Mouse (Mus musculus): ENCODE results near the gene Ppat.
"Not testable (repeated sequence)": the region's sequence is repeated elsewhere in the genome, so short reads cannot be mapped to it uniquely, and the experiment has no call there.

Ppat gene

DNA sequence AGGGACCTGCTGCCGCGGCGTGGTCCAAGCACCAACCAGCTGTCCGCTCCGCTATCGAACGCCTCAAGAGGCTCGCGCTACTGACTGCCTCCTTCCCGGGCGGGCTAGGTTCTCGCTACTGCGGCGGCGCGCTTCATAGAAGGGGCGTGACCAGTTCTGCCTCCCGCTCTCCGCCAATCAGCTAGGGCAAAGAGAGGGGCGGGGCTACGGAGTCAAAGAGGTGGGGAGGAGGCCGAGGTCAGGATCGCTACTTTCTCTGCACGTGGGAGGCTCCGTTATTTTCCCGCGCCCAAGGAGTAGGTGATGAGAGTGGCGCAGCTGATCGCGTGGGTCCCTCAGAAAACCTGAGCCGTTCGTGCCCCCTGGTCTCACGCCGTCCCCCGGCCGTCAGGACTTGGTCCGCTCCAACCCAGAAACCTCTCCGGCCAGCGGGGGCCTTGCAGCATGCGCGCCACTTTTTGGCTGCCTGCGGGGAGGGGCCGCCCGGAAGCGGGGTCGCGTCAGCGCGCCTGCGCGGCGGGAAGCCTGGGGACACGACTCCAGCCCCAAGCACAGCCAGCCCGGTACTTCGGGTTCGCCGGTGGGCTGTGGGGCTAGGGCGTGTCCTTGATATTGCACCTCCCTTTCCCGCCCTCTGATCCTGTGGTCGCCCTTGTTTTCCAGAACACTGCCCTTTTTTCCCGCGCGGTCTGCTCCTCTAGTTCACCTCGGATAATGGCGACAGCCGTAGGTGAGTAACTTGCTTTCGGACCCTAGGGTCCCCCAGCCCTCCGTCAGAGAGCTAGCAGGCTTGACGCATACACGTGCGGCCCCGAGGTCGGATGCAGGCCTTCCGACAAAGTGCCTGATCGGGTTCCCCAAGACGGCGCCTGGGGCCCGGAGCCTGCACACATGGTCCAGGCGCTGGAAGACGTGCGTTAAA, at the start of gene Ppat, which contains the start of gene Paics:
Gene Ppat, minus strand, starts transcription at position 473 of the 922 bp plus-strand sequence.
Gene Paics, plus strand, starts transcription at position 202 of the 922 bp plus-strand sequence.
- peak; percentile 100 for DNase-seq

DNA sequence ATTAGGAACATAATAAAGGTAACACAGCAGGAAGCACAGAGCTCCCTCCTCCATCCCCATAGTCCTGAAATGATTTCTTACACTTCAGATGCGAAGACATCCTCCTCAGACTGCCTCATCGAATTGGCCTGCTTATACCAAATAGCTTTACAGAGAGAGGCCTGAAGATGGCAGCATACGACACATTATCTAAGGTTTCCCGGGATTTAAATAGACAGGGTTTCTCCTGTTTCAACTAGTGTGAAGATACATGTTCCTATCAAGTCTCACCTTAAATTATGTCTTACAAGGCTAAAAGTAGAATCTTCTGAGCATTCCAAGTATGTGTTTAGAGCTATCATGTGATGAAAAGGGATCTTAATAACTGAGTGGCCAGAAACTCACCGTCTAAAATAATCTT, 47.0 kb upstream of the Ppat start:
- no peak for DNase-seq

DNA sequence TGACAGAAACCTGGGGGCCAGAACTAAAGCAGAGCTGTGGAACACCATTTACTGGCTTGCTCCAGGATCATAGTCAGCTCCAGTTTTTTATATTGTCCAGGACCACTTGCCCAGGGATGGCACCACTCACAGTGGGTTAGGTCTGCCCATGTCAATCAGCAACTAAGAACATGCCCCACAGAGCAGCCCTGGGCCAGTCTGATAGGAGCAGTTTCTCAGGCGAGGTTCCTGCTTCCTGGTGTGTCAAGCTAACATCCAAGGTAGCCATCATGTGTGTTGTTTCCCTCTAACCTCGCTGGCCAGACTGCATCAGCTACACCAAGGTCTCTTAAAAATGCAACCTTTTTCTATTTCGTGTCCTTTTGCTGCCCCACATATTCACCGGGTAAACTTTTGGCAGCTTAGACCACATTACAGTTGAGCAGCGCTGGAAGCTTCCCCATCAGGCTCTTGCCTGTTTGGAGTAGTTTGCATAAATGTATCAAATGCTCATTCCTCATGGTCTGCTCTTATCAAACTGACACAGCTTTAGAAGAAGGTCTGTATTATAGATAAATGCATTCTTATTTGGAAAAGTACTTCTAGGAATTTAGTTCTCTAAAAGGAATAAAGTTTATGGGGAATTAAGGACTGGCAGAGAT, 41.9 kb upstream of the Ppat start:
- no peak for DNase-seq

DNA sequence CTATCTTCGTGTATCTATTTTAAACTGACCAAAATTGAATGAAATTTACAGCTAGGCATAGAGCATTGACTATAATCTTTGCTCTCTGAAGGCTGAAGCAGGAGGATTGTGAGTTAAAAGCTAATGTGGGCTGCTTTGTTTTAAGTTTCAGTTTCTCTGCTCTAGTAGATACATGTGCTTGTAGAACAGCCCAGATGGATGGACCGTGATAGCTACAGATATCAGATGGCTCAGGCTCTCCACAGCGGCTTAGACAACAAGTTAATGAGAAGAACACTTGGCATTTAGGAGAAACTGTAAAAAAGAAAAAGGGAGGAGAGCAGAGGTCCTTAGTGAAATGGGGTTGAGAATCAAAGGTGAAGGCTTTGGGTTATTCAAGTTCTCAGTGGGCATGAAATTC, 39.4 kb upstream of the Ppat start:
- DNase-seq, result no peak

DNA sequence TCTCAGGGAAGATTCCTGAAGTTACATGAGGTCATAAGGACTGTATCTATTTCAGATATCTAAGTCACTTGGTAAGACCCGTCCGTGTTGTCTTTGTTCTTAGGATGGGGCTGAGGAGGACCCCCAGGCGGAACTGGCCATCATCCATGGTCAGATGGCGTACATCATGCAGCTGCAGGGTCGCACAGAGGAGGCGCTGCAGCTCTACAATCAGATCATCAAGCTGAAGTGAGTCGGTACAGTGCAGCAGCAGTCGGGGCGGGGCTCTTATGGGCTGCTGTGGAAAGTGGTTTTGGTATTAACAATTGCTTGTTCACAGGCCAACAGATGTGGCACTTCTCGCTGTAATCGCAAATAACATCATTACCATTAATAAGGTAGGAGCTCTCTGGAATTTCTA, 32.6 kb upstream of the Ppat start:
- DNase-seq, result no peak

DNA sequence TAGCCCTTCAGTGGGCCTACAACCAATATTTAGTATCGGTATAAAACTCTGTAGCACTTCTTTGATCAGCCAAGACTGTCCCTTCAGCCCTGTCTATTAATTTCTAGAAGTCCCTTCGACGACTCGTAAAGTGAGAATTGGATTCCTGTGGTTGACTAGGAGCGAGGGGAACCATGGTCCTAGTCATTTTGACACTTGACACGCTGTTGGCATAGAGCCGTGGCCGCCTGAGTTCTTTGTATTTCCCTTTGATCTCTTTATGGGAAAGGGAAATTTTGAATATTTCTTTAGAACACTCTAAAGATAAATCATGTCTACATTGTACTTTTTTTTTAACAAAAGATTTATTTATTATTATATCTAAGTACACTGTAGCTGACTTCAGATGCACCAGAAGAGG, 24.4 kb upstream of the Ppat start:
- DNase-seq, result no peak

DNA sequence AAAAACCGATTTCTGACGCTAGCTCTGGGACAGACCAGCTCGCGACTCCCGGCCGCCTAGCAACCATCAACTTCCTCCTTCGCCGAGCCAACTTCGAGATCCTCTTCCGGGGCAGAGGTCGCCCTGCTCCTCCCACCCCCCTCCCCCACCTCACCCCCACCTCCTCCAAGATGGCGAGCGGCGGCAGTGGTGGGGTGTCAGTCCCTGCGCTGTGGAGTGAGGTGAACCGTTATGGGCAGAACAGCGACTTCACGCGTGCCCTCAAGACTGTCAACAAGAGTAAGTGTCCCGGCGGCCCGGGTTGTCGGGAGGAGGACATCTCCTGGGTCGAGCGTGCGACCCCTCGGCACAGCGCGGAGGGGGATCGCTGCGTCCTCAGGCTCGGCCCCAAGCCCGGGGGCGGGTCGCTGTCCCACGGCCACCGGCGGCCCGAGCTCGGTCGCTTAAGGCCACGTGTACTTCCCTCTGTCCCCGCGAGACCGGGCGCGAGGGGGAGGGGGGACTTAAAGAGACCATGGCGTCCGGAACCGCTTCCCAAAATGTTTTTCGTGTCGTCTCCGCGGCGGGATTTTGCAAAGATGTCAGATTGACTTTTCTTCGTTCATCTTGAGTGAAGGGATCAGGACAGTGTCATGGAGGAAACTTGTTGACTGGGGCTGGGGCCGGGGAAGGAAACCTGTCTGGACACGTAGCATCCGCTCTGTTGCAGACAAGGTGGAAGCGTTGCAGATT, 23.3 kb upstream of the Ppat start, which contains the start of gene Srp72:
Gene Srp72, plus strand, starts transcription at position 130 of the 732 bp plus-strand sequence.
- DNase-seq, result peak; percentile 91

DNA sequence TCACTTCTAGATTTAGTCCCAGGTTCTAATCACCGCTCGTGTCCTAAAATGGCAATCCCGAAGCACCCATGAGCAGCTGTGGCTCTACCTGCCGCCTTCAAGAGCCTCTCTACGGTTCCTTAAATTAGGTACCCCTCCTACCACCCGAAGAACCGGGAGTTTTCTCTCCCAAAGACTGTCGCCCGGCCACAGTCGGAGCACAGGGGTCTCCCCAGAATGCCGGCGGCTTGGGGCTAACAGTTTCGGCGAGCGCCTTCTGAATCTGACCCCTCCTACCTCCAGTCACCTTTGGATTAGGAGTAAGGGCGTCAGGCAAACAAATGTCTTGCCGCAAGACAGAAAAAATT, 22.8 kb upstream of the Ppat start:
- no peak for DNase-seq

DNA sequence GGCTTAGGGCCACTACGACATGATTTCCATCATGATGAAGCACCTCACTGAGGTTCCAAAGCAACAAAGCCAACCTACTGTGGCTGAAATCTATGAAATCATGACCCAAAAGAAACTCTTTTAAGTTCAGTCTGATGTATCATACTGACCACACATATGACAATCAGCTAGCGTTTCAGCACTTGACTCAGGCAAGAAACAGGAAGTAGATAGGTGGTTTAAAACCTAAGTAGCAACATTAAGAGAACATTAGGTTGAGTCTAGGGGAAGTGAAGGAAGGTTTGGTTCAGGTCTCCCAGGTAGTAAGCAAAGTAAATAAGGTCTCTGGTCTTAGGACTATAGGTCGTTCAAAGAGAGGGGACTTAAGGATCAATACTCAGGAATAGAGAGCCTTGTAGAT, 22.1 kb upstream of the Ppat start:
- DNase-seq, result no peak

DNA sequence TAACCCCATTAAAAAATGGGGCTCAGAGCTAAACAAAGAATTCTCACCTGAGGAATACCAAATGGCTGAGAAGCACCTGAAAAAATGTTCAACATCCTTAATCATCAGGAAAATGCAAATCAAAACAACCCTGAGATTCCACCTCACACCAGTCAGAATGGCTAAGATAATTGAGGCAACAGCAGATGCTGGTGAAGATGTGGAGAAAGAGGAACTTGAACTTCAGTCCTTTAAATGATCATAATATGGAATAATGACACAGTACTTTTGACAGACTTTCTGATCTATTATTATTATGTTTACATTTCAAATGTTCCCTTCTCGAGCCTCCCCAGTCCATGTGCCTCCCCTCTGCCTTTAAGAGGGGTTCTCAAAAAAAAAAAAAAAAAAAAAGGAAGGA, 19.7 kb upstream of the Ppat start:
- DNase-seq, result not testable (repeated sequence)

DNA sequence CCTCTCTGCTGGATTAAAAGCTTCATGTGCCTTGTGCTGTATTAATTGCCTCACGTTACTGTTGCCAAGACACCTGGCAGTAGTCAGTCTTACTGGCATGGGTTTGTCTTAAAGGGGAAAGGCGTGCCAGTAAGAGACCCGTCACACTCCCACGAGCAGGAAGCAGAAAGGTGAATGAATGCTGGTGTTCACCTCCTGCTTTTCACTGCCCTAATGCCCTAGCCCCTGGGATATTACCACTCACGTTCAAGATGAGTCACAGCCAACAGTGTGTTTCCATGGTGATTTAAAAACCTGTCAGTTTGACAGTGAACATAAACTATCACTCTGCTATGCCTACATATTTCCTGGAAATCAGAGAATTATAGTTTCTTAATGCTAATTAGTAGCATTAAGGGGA, 17.9 kb upstream of the Ppat start:
- no peak for DNase-seq

DNA sequence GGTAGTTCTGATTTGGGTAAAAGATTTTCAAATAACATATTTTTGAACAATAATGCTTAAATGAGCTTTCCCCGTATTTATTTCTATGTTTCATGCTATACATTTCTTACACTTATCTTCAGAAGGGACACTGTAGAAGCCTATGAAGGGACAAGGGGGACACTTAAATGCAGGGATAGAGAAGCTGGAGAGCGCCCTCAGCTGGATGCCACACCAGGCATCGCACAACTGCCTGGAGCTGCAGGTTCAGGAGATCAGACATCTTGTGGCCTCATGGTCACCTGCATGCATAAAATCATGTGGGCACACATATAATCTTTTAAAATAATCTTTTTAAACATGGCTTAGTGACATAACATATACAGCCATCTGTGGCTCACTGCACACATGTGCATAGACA, 13.3 kb upstream of the Ppat start:
- no peak for DNase-seq

DNA sequence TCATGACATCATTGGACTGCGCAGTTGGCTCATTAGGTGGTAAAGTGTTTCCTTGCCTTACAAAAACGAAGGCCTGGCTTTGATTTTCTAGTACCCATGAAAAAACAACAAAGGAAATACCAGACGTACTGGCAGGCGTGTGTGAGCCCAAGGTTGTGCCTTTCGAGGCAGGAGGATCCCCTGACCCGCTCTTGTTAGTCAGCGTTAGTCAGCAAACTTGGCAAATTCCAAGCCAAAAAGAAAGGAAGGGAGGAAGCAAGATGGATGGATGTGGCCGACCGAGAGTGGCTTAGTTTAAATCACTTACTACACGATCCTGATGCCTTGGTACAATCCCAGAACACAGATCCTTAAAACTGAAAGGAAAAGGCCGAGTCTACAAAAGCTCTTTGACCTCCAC, 11.2 kb upstream of the Ppat start:
- no peak for DNase-seq

DNA sequence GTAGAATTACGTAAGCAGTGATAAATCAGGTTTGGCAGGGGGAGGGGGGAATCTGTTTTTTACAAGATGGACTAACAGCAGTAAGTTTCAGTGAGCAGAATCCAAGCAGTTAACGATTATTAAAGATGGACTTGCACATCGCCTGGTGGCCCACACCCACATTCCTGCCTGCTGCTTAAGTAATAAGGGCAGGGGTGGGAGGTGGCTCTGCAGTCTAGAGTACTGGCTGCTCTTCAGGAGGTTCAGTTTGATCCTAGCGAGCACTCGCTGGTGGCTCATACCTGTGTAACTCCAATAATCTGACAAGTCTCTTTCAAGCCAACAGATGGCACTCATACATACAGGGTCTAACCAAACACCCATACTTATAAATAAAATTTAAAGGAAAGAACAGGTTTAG, 8.2 kb upstream of the Ppat start:
- no peak for DNase-seq

DNA sequence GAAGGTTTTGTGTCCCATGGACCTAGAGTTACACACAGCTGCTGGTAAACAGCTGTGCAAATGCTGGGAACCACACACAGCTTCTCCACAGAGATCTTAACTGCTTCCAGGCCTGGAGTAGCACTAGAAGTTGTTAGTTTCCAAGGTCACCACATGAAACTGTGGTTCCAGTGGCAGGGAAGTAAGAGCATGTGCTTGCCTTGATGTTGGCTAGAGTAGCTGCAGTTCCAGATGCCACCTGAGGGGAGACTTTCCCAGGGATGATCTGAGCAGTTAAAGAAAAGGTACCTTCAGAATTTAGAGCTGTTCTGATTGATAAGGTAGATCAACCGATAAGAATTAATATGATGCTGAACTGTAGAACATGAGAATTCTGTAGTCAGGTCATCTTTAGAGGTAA, 6.6 kb upstream of the Ppat start:
- DNase-seq, result no peak

DNA sequence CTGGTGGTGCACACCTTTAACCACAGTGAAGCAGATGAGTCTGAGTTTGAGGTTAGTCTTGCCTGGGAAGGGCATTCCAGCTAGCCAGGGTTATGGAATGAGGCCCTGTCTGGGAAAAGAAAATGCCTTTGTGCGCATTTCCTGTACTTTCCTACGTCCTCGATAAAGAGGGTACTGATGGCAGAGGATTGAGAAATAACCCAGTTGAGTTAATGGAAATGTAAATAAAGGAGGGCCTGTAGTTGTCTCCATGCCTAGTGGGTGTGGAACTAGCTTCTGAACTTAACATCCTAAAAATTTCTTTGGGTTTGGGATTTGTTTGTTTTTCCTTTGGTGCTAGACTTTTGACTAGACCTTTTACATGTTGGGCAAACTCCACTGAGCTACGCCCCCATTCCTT, 4.1 kb upstream of the Ppat start:
- no peak for DNase-seq

DNA sequence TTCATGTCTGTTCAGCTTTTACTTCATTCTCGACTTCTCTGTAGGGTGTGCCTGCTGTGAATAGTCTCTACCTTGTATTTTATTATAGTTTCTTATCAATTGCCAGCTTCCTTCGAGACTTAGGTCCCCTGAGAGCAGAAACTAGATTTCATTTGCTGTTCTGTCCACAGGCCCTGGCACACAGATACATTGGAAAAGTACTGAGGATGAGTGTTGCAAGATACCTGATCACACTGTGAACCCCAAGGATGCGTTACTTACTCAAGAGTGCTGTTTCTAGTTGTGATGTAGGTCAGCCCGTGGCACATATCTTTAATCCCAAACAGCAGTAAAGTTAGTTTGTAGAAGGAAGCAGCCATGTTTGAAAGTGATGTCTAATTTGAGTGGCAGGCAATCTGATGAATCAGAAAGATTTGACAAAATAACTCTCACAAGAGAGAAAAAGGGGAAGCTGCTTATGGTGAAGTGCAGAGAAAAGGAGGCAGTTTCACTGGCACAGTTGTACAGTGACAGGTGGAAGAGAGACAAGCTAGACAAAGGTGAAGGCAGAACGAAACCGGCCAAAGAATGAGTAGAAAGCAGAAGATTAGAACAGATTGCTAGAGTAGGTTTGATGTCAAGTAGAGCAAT, 3.0 kb upstream of the Ppat start:
- DNase-seq, result no peak

DNA sequence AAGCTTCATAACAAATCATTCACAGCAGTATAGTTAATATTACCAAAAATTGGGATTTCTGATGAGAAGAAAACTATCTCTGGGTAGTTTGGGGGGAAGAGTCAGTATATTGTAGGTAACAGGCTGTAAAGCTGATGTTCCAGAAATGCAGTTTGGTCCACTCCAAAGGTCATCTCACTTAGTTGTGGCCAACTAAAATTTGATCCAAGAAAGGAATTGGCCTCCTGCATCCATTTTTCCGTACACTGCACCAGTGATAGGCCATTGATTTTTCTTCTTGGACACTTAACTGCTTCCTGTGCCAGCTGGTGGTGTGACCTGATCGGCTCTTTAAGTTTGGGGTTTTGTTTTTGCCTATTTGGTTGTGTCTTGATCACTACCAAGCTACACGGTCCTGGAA, 2.4 kb upstream of the Ppat start:
- DNase-seq, result no peak

DNA sequence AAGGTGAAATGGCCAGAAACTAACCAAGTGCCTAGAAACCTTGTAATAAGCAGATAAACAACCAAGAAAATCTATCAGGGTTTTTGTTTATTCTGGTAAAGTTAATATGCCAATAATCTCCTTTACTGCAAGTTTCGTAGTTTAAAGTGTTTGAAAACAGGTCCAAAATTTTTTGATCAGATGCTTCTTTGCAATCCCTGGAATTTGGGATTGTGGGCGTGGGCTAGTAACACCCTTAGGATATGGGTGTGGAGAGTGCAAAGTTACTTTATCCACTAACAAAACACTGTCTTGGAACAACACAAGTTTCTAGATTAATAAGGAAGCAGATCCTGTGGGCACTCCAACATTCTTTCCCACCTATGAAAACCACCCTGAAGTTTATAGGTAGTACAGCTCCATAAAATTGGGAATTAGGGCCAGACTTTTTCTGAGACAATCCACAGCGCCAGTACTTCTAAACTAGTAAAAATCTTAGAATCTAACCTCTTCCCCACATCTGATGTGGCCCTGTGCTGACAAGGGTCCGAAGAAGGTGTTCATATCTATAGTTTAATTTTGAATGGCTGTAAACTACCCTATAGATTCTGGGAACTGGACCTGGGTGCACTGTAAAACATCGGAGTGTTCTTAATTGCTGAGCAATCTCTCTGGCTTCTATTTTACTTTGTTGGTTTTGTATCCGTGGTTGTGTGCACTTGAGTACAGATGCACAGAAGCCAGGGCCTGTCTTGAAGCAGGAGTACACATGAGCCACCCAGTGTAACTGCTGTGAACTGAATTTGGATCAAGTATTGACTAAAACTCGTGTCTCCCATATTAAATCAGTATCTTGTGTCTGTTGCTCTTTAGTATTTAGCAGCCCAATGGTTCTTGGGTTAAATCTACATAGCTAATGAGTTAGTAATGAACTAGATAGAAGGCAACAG, 998 bp upstream of the Ppat start:
- peak; percentile 17 for DNase-seq

DNA sequence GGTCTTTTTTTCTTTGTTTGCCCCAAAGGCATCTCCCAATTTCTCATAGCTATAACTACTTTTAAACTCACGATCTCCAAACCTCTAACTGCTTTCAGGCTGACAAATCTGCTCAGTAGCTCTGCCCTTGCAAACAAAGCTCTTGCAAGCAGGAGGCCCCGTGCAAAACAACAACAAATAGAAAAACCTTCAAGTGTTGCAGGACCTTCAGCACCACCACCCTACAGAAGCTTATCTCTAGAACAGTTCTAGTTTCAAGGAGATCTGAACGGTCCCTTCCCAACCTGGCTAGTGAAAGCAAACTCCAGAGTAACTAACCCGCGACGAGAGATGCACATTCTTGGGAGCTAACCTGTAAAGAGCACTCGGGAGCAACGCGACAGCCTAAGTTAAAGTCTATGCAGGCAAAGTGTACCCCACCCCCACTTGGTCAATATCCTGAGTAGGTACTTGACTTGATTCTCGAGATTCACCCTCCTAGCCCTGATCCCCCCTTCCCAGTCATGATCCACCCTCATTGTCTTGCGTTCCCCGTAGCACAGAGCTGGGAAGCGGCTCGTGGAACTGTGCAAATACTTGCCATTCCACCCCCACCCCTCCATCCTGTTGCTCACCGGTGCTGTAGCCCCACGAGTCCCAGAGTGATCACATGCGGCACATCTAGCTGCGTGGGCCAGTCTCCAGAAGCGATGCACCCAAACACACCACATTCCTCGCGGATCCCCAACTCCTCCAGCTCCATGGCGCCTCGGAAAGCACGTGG, 854 bp downstream of the Ppat start:
- DNase-seq, result peak; percentile 60

DNA sequence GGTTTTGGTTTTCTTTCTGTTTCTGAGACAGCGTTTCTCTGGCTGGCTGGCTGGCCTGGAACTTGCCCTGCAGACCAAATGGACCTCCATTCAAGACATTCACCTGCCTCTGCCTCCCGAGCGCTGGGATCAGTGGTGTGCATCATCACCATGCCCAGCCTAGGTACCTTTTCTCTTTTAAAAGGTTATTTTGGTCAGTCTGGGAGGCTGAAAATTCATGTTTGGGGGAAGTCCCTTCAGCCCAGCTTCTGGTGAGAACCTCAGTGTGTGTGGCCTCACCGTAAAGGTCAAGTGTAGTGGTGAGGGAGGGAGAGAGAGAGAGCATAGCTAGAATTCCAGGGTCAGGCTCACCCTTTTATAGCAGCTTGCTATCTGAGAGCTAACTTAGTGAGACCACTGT, 3.6 kb downstream of the Ppat start:
- no peak for DNase-seq

Measured in lung, postnatal 10 days (tissue).